Mouse (Mus musculus) activated CD4-positive, CD25-positive, alpha-beta regulatory T cell, adult 9 weeks (primary cell): ENCODE data around the gene Nkain2. TPM values are rescaled to one million over a fixed set of nuclear protein-coding genes. Genes with fewer than 3 reads are reported as not detected.

Experiments
- polyA plus RNA-seq: library from polyadenylated mRNA; unstranded; fragments of 100-300 nt; shearing (Covaris generic); gene quantifications from one replicate; pipeline ENCODE4 v1.2.1, GENCODE M21; 2017

Nkain2 gene
- not detected for polyA plus RNA-seq

DNA sequence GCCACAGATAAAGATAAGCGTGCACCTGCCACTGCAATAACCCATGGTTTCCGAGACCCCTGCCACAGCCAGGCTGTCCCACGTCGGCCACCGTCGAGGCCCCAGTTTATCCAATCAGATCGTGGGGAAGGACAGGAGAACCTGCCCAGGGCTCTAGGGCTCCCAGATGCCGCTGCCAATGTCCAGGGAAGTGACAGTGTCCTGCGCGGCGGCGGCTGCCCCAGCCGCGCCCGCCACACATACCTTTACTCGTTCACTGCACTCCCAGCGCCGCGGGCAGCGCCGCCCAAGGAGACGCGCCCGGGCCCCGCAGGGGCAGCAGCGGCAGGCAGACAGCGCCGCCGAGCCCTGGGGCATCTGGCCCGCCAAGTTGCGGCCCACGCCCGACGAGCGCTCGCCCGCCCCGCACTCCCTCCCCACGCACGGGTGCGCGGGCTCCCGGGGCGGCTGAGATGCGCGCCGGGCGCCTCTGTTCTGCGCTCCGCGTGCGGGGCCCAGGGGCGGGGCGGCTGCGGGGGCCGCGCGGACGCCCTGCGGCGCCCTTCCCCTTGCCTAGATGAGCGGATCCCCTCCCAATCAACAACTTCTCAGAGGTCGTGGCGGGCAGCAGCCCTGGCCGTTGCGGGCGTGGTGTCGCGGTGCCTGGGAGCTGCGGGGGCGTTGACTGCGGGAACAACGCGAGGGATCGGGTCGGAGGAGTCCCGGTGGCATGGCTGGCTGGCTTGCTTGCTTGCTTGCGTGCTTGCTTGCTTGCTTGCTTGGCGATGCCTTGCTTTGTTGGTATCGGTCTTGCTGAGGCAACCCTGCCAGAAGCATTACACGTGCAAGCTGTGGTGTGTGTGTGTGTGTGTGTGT is at the start of gene Nkain2:
Nkain2 (minus strand) TSS at position 811 of the 855 bp plus-strand sequence.

Other genes with a start within 250 kb of the Nkain2 start
- gene Trdn, start 190.1 kb upstream of the Nkain2 start, polyA plus RNA-seq: not detected